Mouse (Mus musculus) midbrain, embryonic 12.5 days (tissue): ENCODE results near the gene Asic1. TPM values are rescaled to one million over a fixed set of nuclear protein-coding genes. Genes with fewer than 3 reads are reported as not detected.

Source experiments
- ATAC-seq: fragments of 200-750 bp; cut with Nextera tagmentation; 2 replicates; pipeline ENCODE4 v1.8.0; 2017; ENCODE audit warnings: low read depth, moderate TSS enrichment, moderate library complexity; ENCODE audit not compliant: low FRiP score
- H3K27ac ChIP-seq: fragments of 300-500 bp; sonication (generic); replicated peaks from 2 replicates; pipeline ENCODE4 v1.5.1; 2016; ENCODE audit warnings: mild to moderate bottlenecking
- H3K27me3 ChIP-seq: fragments of 300-500 bp; sonication (generic); 2 replicates; pipeline ENCODE4 v1.6.1; 2016; ENCODE audit warnings: mild to moderate bottlenecking
- H3K36me3 ChIP-seq: fragments of 300-500 bp; sonication (generic); 2 replicates; pipeline ENCODE4 v1.6.1; 2016
- H3K4me1 ChIP-seq: fragments of 300-500 bp; sonication (generic); 2 replicates; pipeline ENCODE4 v1.6.1; 2016
- H3K4me2 ChIP-seq: fragments of 300-500 bp; sonication (generic); replicated peaks from 2 replicates; pipeline ENCODE4 v1.6.1; 2016; ENCODE audit warnings: mild to moderate bottlenecking, moderate library complexity
- H3K4me3 ChIP-seq: fragments of 300-500 bp; sonication (generic); 2 replicates; pipeline ENCODE4 v1.5.1; 2016; ENCODE audit warnings: mild to moderate bottlenecking
- H3K9ac ChIP-seq: fragments of 300-500 bp; sonication (generic); replicated peaks from 2 replicates; pipeline ENCODE4 v1.6.1; 2016; ENCODE audit warnings: mild to moderate bottlenecking, moderate library complexity
- H3K9me3 ChIP-seq: fragments of 300-500 bp; sonication (generic); 2 replicates; pipeline ENCODE4 v1.6.1; 2016; ENCODE audit warnings: mild to moderate bottlenecking
- WGBS: fragments of 180-500 bp; shearing (Covaris S2); methylation state at CpG from one replicate; pipeline ENCODE4 v1.1.7; 2016; 5-methylcytosine and 5-hydroxymethylcytosine counted together
- polyA plus RNA-seq: library from polyadenylated mRNA; unstranded; fragments of >200 nt; fragmentation: Nextera tagmentation; extraction: Ambion mirVana; gene quantifications from 2 replicates; pipeline ENCODE4 v1.2.1, GENCODE M21; 2016

Asic1 gene
- polyA plus RNA-seq, 1 experiment from 2014 or later = 36.0 TPM

- peak overlapping the region; percentile 91 for H3K4me2 ChIP-seq
- H3K4me1 ChIP-seq = peaks cover 33% of the 10 kb centered on the region
- peaks cover 47% of the 10 kb centered on the region for H3K36me3 ChIP-seq
- no peaks in the 10 kb centered on the region for H3K27me3 ChIP-seq
- H3K9me3 ChIP-seq = no peaks in the 10 kb centered on the region
- WGBS = 67% methylated on average over 5 of the region's 5 CpGs
- peak overlapping the region; percentile 97 for H3K9ac ChIP-seq
- peak overlapping the region; percentile 85 for H3K4me3 ChIP-seq
- ATAC-seq = no peak
- peak overlapping the region; percentile 96 for H3K27ac ChIP-seq
Observed at GRCm38 (mm10) chr15:99703676-99704040, 33.5 kb downstream of the Asic1 start.

GRCm38 (mm10) chr15:99704041-99704681 lies 34.0 kb downstream of the Asic1 start:
- peak overlapping the region; percentile 96 for H3K27ac ChIP-seq
- peaks cover 52% of the 10 kb centered on the region for H3K36me3 ChIP-seq
- H3K9me3 ChIP-seq = no peaks in the 10 kb centered on the region
- no peaks in the 10 kb centered on the region for H3K27me3 ChIP-seq
- H3K4me3 ChIP-seq = peak overlapping the region; percentile 85
- no peak for ATAC-seq
- peak overlapping the region; percentile 91 for H3K4me2 ChIP-seq
- peak overlapping the region; percentile 97 for H3K9ac ChIP-seq
- H3K4me1 ChIP-seq = peaks cover 33% of the 10 kb centered on the region
- WGBS = 21% methylated on average over 23 of the region's 23 CpGs

- H3K9ac ChIP-seq = peak overlapping the region; percentile 97
- no peak for ATAC-seq
- peak overlapping the region; percentile 96 for H3K27ac ChIP-seq
- no peaks in the 10 kb centered on the region for H3K9me3 ChIP-seq
- peak overlapping the region; percentile 91 for H3K4me2 ChIP-seq
- peak overlapping the region; percentile 85 for H3K4me3 ChIP-seq
- peaks cover 53% of the 10 kb centered on the region for H3K36me3 ChIP-seq
- H3K4me1 ChIP-seq = peaks cover 33% of the 10 kb centered on the region
- H3K27me3 ChIP-seq = no peaks in the 10 kb centered on the region
- WGBS = 19% methylated on average over 7 of the region's 7 CpGs
Observed at GRCm38 (mm10) chr15:99704881-99705280, 34.7 kb downstream of the Asic1 start.

- Histone ChIP-seq H3K9ac (peak within 1 kb of the TSS; percentile 97), H3K4me1 (peaks cover 33% of the 10 kb centered on the region), H3K36me3 (peaks cover 60% of the 10 kb centered on the region), H3K27ac (peak within 1 kb of the TSS; percentile 96), H3K27me3 (no peaks in the 10 kb centered on the region), H3K9me3 (no peaks in the 10 kb centered on the region), H3K4me3 (peak within 1 kb of the TSS; percentile 85), H3K4me2 (peak within 1 kb of the TSS; percentile 91)
- ATAC-seq = no peak
- WGBS = 62% methylated on average over 11 of the region's 11 CpGs
Observed at GRCm38 (mm10) chr15:99705440-99706048, 35.4 kb downstream of the Asic1 start, which contains the start of gene Gm17349. Gm17349 (minus strand) TSS chr15:99705490.

- H3K4me1 ChIP-seq = peaks cover 19% of the 10 kb centered on the region
- H3K4me2 ChIP-seq = no peak overlapping the region
- no peak for ATAC-seq
- no peak overlapping the region for H3K4me3 ChIP-seq
- H3K9ac ChIP-seq = no peak overlapping the region
- H3K36me3 ChIP-seq = peaks cover 86% of the 10 kb centered on the region
- H3K27ac ChIP-seq = no peak overlapping the region
- H3K27me3 ChIP-seq = no peaks in the 10 kb centered on the region
- H3K9me3 ChIP-seq = no peaks in the 10 kb centered on the region
- 97% methylated on average over 13 of the region's 13 CpGs for WGBS
Observed at GRCm38 (mm10) chr15:99708176-99708575, 38.0 kb downstream of the Asic1 start.

- Histone ChIP-seq H3K9ac (no peak overlapping the region), H3K4me3 (no peak overlapping the region), H3K4me2 (no peak overlapping the region), H3K36me3 (peaks cover 92% of the 10 kb centered on the region), H3K27me3 (no peaks in the 10 kb centered on the region), H3K27ac (no peak overlapping the region), H3K4me1 (peaks cover 3% of the 10 kb centered on the region), H3K9me3 (no peaks in the 10 kb centered on the region)
- ATAC-seq = no peak
- 90% methylated on average over 10 of the region's 10 CpGs for WGBS
Observed at GRCm38 (mm10) chr15:99710221-99711190, 40.3 kb downstream of the Asic1 start.

GRCm38 (mm10) chr15:99711491-99711890 lies 41.3 kb downstream of the Asic1 start:
- H3K9me3 ChIP-seq = no peaks in the 10 kb centered on the region
- no peak overlapping the region for H3K4me2 ChIP-seq
- no peak for ATAC-seq
- H3K4me3 ChIP-seq = no peak overlapping the region
- peaks cover 13% of the 10 kb centered on the region for H3K4me1 ChIP-seq
- H3K9ac ChIP-seq = no peak overlapping the region
- H3K27me3 ChIP-seq = no peaks in the 10 kb centered on the region
- no peak overlapping the region for H3K27ac ChIP-seq
- WGBS = 86% methylated on average over 3 of the region's 3 CpGs
- peaks cover 93% of the 10 kb centered on the region for H3K36me3 ChIP-seq

GRCm38 (mm10) chr15:99712666-99713559 lies 42.7 kb downstream of the Asic1 start:
- peak overlapping the region; percentile 50 for H3K27ac ChIP-seq
- no peak; the same call in 1 of the 2 replicates for ATAC-seq
- no peaks in the 10 kb centered on the region for H3K27me3 ChIP-seq
- H3K4me1 ChIP-seq = peaks cover 17% of the 10 kb centered on the region
- no peaks in the 10 kb centered on the region for H3K9me3 ChIP-seq
- H3K36me3 ChIP-seq = peaks cover 88% of the 10 kb centered on the region
- WGBS = 69% methylated on average over 13 of the region's 13 CpGs
- no peak overlapping the region for H3K4me3 ChIP-seq
- no peak overlapping the region for H3K4me2 ChIP-seq
- H3K9ac ChIP-seq = no peak overlapping the region

- H3K36me3 ChIP-seq = peaks cover 88% of the 10 kb centered on the region
- WGBS = 71% methylated on average over 3 of the region's 3 CpGs
- H3K27ac ChIP-seq = peak overlapping the region; percentile 50
Observed at GRCm38 (mm10) chr15:99713569-99713968, 43.4 kb downstream of the Asic1 start.

GRCm38 (mm10) chr15:99714206-99714605 lies 44.0 kb downstream of the Asic1 start:
- WGBS = 73% methylated on average over 4 of the region's 4 CpGs
- H3K27me3 ChIP-seq = no peaks in the 10 kb centered on the region
- H3K4me2 ChIP-seq = no peak overlapping the region
- H3K9ac ChIP-seq = no peak overlapping the region
- peak overlapping the region; percentile 50; the same call in 1 of the 2 replicates for H3K27ac ChIP-seq
- no peak for ATAC-seq
- peaks cover 17% of the 10 kb centered on the region for H3K4me1 ChIP-seq
- no peaks in the 10 kb centered on the region for H3K9me3 ChIP-seq
- H3K4me3 ChIP-seq = no peak overlapping the region
- peaks cover 87% of the 10 kb centered on the region for H3K36me3 ChIP-seq

More at GRCm38 (mm10) chr15:99713569-99713968, 43.4 kb downstream of the Asic1 start:
- Histone ChIP-seq H3K4me2 (no peak overlapping the region), H3K9ac (no peak overlapping the region), H3K9me3 (no peaks in the 10 kb centered on the region), H3K4me1 (peaks cover 17% of the 10 kb centered on the region), H3K4me3 (no peak overlapping the region), H3K27me3 (no peaks in the 10 kb centered on the region)
- ATAC-seq = no peak

- 42% methylated on average over 7 of the region's 7 CpGs for WGBS
- Histone ChIP-seq H3K27me3 (no peaks in the 10 kb centered on the region), H3K4me3 (no peak overlapping the region), H3K9me3 (no peaks in the 10 kb centered on the region), H3K9ac (no peak overlapping the region), H3K27ac (peak overlapping the region; percentile 50; the same call in 1 of the 2 replicates), H3K36me3 (peaks cover 82% of the 10 kb centered on the region), H3K4me1 (peaks cover 17% of the 10 kb centered on the region), H3K4me2 (no peak overlapping the region)
- ATAC-seq = peak; percentile 45; the same call in 1 of the 2 replicates
Observed at GRCm38 (mm10) chr15:99714858-99715257, 44.7 kb downstream of the Asic1 start.
